Mouse (Mus musculus): ENCODE measurements at regions not wholly inside any gene's neighbourhood (a gene's known extent, or its start where the extent isn't known, plus 50 kb on each side); places are given as distances from the start of the nearest gene placed in this dataset.

DNA sequence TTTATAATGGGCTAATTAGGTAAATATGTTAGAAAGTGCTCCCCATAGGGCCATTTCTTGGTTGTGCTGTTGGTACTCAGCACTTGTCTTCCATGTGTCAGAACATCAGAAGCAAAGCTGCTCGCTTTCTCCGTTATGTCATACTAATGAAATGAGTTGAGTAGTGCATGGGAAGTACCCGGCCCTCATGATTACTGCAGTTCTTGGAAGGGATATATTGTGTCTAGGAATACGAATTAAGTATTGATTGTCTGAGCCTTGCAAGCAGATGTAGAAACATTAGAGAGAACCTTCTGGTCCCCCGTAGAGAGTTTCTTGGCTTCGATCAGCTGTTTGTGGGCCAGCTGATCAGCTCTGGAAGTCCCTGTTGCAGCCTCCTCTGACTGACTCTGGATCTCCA is 255.7 kb downstream of the Zfp619 start:
- TF ChIP-seq CTCF (conservative IDR thresholded peaks at IDR 0.05; ENCODE audit: low read length), result no peak
- no peak for TF ChIP-seq NANOG (IDR thresholded peaks at IDR 0.05; ENCODE audit: borderline replicate concordance, low read length)

Measured in E14TG2a.4 (cell line).